Mouse (Mus musculus) small intestine, adult 2 months (tissue): ENCODE data around the gene Gm20388.

Experiments used
- CTCF ChIP-seq: fragments of 200-500 bp; IDR thresholded peaks from 2 replicates; pipeline ENCODE4 v1.5.1; 2012; ENCODE audit warnings: low read depth, mild to moderate bottlenecking, control low read depth, inconsistent platforms, low read length, moderate library complexity, mixed read lengths; ENCODE audit not compliant: insufficient replicate concordance, insufficient read length; ENCODE audit errors: extremely low read depth
- POLR2A ChIP-seq: fragments of 200-500 bp; IDR thresholded peaks from 2 replicates; pipeline ENCODE4 v1.6.1; 2012; ENCODE audit warnings: low read depth, mild to moderate bottlenecking, control low read depth, inconsistent platforms, low read length, moderate library complexity

DNA sequence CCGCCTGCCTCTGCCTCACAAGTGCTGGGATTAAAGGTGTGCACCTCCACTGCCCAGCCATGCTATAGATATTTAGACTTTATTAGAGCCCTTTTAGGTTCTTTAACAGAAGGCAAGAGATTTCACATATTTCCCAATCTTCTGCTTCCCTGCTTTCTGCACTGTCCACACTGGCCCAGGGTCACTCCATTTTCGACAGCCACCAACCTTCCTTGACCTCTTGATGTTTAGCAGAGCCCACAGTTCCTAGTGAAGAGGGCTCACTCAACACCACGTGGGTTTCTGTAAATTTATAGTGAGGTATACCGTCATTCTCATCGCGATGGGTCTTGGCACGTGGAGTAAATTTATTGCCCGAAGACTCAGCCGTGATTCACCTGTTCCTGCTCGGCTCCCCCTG, 3719.4 kb downstream of the Gm20388 start:
- no peak for TF ChIP-seq CTCF
- no peak for TF ChIP-seq POLR2A
